Mouse (Mus musculus) intestine, embryonic 16.5 days (tissue): ENCODE results near the gene Spem1. TPM values are rescaled to one million over a fixed set of nuclear protein-coding genes. Genes with fewer than 3 reads are reported as not detected.

ENCODE experiments used
- ATAC-seq: fragments of 200-750 bp; cut with Nextera tagmentation; 2 replicates; pipeline ENCODE4 v1.8.0; 2017; ENCODE audit warnings: moderate TSS enrichment, moderate library complexity
- H3K27ac ChIP-seq: fragments of 300-500 bp; sonication (generic); 2 replicates; pipeline ENCODE4 v1.5.1; 2014; ENCODE audit warnings: mild to moderate bottlenecking, low read length
- H3K27me3 ChIP-seq: fragments of 300-500 bp; sonication (generic); replicated peaks from 2 replicates; pipeline ENCODE4 v1.6.1; 2014; ENCODE audit warnings: low read length, control low read depth, mixed read lengths; ENCODE audit not compliant: control insufficient read depth, insufficient read depth
- H3K36me3 ChIP-seq: fragments of 300-500 bp; sonication (generic); 2 replicates; pipeline ENCODE4 v1.6.1; 2014; ENCODE audit warnings: low read length, control low read depth; ENCODE audit not compliant: control insufficient read depth, insufficient read depth
- H3K4me1 ChIP-seq: fragments of 300-500 bp; sonication (generic); 2 replicates; pipeline ENCODE4 v1.6.1; 2014; ENCODE audit warnings: low read length, control low read depth, mixed read lengths; ENCODE audit not compliant: control insufficient read depth, insufficient read depth
- H3K4me2 ChIP-seq: fragments of 300-500 bp; sonication (generic); 2 replicates; pipeline ENCODE4 v1.6.1; 2014; ENCODE audit warnings: low read depth, low read length, control low read depth
- H3K4me3 ChIP-seq: fragments of 300-500 bp; sonication (generic); 2 replicates; pipeline ENCODE4 v1.5.1; 2014; ENCODE audit warnings: mild to moderate bottlenecking, low read length
- H3K9ac ChIP-seq: fragments of 300-500 bp; sonication (generic); 2 replicates; pipeline ENCODE4 v1.6.1; 2014; ENCODE audit warnings: low read depth, low read length
- H3K9me3 ChIP-seq: fragments of 300-500 bp; sonication (generic); 2 replicates; pipeline ENCODE4 v1.6.1; 2016; ENCODE audit warnings: low read length, control low read depth; ENCODE audit not compliant: control insufficient read depth
- WGBS: fragments of 180-500 bp; shearing (Covaris S2); extraction: QIAGEN DNeasy Blood & Tissue Kit; methylation state at CpG from one replicate; pipeline ENCODE4 v1.1.7; 2014; 5-methylcytosine and 5-hydroxymethylcytosine counted together
- polyA plus RNA-seq: library from polyadenylated mRNA; unstranded; fragments of >200 nt; fragmentation: Nextera tagmentation; extraction: Ambion mirVana; gene quantifications from 2 replicates; pipeline ENCODE4 v1.2.1, GENCODE M21; 2015

Spem1 gene
- polyA plus RNA-seq, 1 experiment from 2014 or later, result not detected

DNA sequence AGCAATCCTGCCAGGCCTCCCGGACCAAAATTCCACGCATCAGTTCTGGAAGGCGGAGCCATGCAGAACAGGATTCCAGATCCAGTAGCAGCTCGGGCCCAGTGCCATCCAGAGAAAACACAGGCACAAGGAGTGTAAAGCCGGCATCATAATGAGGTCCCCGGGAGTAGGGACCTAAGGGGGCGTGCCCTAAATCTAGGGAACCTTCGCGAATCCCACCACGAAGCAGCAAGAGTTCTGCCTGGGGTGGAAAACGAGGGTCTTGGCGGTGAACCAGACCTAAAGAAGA lies 17.4 kb downstream of the Spem1 start:
- Histone ChIP-seq H3K4me3 (peak overlapping the region; percentile 64), H3K27me3 (0 out of 2 replicates have a peak, but pooled peaks cover 5% of the 10 kb centered on the region), H3K4me1 (peaks cover 47% of the 10 kb centered on the region), H3K9ac (peak overlapping the region; percentile 82), H3K36me3 (no peaks in the 10 kb centered on the region), H3K4me2 (peak overlapping the region; percentile 98), H3K9me3 (no peaks in the 10 kb centered on the region), H3K27ac (peak overlapping the region; percentile 89)
- ATAC-seq, result no peak
- 12% methylated on average over 12 of the region's 12 CpGs for WGBS

DNA sequence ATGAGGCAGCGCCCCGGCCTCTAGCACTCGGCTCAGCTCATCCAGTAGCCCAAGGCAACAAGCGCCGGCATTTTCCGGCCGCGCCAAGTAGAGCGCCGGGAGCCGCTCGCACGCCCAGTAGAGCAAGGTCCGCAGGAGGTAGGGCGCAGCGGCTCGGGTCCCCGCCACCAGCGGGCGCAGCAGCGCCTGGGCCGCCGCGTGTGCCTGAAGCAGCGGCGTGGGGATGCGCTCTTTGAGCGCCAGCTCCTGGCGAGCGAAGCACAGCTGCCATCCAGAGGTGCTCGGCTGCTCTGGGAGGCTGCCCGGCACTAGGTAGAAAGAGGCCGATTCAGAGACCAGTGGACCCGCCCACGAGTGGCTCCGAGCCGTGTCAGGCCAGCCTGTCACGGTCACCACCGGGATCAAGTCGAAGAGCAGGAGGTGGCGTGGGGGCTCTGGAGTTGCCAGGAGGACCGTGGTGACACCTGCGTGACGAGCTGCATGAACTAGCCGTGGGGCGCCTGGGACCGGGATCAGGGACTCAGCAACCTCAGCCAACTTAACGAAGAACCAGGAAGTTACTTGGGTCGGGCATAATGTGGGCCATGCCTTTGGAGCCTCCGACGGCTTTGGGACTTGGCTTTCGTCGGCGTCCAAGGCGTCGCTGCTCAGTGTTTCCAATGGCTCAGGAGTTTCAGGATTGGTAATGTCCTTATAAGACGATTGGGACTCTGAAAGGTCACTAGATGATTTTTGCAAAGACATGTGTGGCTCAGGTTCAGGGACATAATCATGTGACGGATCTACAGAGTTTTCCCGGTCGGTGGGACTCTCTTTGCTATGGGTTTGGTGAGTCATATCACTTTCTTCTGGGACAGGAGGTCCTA lies 18.0 kb downstream of the Spem1 start:
- 2% methylated on average over 57 of the region's 60 CpGs for WGBS
- H3K9me3 ChIP-seq, result no peaks in the 10 kb centered on the region
- H3K27ac ChIP-seq, result peak overlapping the region; percentile 89
- H3K4me3 ChIP-seq, result peak overlapping the region; percentile 64
- H3K27me3 ChIP-seq, result 0 out of 2 replicates have a peak, but pooled peaks cover 5% of the 10 kb centered on the region
- peak overlapping the region; percentile 82 for H3K9ac ChIP-seq
- no peaks in the 10 kb centered on the region for H3K36me3 ChIP-seq
- H3K4me1 ChIP-seq, result peaks cover 52% of the 10 kb centered on the region
- ATAC-seq, result peak; percentile 84
- H3K4me2 ChIP-seq, result peak overlapping the region; percentile 98

DNA sequence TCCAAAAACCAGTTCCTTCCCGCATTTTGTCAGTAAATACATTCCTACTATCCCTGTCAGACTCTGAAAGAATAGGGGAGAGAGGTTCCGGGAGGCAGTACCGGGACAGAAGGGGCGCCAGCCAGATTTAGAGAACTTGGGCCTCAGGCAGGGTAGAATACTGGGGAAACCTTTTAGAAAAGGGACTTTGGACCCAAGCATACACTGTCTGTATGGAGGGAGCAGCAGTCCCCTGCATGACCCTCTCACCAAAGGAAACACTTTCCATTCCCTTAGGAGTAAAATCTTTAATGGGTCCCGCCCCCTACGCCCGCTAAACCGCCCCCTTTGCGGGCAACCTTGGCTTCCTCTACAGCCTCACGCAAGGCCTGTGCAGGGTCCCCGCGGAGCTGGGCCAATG lies 18.7 kb downstream of the Spem1 start:
- Histone ChIP-seq H3K4me3 (peak overlapping the region; percentile 64), H3K27ac (peak overlapping the region; percentile 89), H3K36me3 (no peaks in the 10 kb centered on the region), H3K9ac (peak overlapping the region; percentile 82), H3K4me1 (peaks cover 54% of the 10 kb centered on the region), H3K9me3 (no peaks in the 10 kb centered on the region), H3K27me3 (0 out of 2 replicates have a peak, but pooled peaks cover 5% of the 10 kb centered on the region), H3K4me2 (peak overlapping the region; percentile 98)
- ATAC-seq, result peak; percentile 54
- WGBS, result 2% methylated on average over 12 of the region's 12 CpGs

DNA sequence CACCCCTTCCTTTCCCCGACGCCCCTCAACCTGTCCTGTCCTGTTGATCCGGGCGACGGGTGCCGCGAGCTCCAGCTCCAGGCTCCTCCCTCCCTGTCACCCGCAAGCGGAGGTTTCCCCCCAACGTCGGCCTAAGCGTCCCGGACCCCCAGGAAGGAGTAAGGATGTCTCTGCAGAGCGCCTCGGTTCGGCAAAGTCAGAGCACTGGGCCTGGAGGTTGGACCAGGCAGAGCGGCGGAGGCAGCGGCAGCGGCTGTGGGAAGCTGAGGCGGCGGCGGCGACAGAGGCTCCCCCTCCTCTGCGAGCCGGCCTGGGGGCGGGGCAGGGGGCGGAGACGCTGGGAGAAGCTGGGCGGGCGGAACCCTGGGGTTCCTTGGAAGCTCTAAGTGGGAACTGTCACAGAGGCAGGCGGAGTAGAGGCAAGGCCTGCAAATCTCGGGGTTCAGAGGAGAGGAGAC lies 19.3 kb downstream of the Spem1 start:
- Histone ChIP-seq H3K4me2 (peak overlapping the region; percentile 98), H3K4me3 (peak overlapping the region; percentile 64), H3K27ac (peak overlapping the region; percentile 89), H3K36me3 (no peaks in the 10 kb centered on the region), H3K27me3 (0 out of 2 replicates have a peak, but pooled peaks cover 5% of the 10 kb centered on the region), H3K9ac (peak overlapping the region; percentile 82), H3K9me3 (no peaks in the 10 kb centered on the region), H3K4me1 (peaks cover 54% of the 10 kb centered on the region)
- ATAC-seq, result peak; percentile 57
- whole genome bisulfite sequencing, result under 1% methylated on average over 32 of the region's 33 CpGs

DNA sequence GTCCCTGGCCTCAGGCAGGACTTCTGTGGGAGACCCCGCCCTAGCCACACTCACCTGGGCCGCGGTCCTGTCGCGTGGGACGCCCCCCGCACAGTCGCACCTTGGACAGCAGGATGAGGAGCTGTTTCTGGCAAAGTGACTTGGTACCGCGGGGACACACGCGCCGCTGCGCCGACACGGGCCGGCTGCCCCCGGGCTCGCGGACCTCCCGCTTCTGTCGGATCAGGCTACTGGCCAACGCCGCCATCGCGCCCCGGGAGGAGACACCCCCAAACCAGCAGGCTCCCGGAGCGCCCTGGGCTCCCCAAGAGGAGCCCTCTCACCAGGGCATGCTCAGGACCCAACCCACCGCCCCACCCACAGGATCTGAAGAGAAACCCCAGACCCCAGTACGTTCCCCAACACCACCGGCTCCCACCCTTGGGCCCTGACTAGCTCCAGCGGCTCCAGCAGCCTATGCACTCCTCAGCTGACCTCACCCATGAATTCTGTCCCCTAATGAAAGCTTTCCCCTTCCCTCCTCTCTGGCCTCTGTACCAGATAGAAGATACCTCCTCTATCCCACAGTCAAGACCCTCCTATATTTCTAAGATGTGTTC lies 20.5 kb downstream of the Spem1 start, which contains the start of gene Fgf11:
TSS of gene Fgf11 (minus strand) at position 479 of the 599 bp plus-strand sequence.
- H3K4me3 ChIP-seq, result peak within 1 kb of the TSS; percentile 64
- H3K27me3 ChIP-seq, result 0 out of 2 replicates have a peak, but pooled peaks cover 5% of the 10 kb centered on the region
- peak within 1 kb of the TSS; percentile 98 for H3K4me2 ChIP-seq
- WGBS, result 2% methylated on average over 32 of the region's 33 CpGs
- H3K36me3 ChIP-seq, result no peaks in the 10 kb centered on the region
- ATAC-seq, result no peak
- H3K4me1 ChIP-seq, result peaks cover 54% of the 10 kb centered on the region
- peak within 1 kb of the TSS; percentile 89 for H3K27ac ChIP-seq
- peak within 1 kb of the TSS; percentile 82 for H3K9ac ChIP-seq
- H3K9me3 ChIP-seq, result no peaks in the 10 kb centered on the region

DNA sequence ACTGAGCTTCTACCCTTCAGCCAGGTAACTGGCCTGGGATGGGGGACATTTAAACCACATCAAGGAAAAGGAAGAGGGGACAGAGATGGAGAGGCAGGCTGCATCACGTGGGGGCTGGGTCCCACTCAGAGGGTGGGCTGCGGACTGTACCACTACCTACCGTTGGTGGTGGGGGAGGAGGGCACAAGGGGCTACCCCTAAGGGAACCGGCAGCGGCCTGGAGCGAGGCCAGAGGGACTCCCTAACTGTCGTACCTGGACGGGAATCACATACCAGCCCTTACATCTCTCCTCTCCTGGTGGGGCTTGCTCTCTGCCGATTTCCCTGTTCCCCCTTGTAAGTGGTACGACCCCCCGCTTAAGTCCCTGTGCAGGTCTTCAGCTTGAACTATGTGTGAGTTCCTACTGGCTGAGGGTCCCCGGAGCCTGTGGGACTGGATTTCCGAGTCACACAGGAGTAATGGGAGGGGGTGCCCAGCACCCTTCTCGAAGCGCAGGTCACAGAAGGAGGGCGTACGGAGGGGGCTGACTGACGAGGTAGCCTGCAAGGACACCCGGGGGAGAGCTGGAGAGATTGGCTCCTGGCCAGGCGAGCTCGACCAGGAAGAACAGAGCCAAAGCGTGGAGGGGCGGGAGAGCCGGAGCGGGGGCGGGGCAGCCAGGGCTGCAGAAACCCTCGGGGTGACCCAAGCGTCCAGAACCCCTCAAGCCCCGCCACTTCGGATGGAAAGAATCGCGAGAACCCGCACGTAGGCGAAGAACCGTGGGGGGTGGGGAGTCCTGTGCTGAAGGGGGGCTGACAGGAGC lies 21.4 kb downstream of the Spem1 start:
- Histone ChIP-seq H3K27ac (peak overlapping the region; percentile 63), H3K9me3 (no peaks in the 10 kb centered on the region), H3K4me1 (peaks cover 54% of the 10 kb centered on the region), H3K4me3 (peak overlapping the region; percentile 64), H3K36me3 (no peaks in the 10 kb centered on the region), H3K27me3 (0 out of 2 replicates have a peak, but pooled peaks cover 5% of the 10 kb centered on the region), H3K4me2 (peak overlapping the region; percentile 98), H3K9ac (peak overlapping the region; percentile 73)
- WGBS, result 2% methylated on average over 36 of the region's 36 CpGs
- ATAC-seq, result peak; percentile 6; the same call in 1 of the 2 replicates

DNA sequence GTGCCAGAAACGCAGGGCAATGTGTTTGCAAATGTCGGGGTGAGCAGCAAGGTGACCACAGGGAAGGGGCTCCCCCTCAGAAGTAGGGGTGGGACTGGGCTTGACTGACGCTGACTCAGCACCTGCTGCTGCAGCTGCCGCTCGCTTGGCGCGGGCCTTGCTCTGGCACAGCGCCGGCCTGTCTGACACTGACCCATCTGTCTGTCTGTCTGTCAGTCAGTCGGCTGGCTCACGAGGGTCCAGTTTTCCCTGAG lies 21.9 kb downstream of the Spem1 start:
- Histone ChIP-seq H3K4me1 (peaks cover 54% of the 10 kb centered on the region), H3K27me3 (0 out of 2 replicates have a peak, but pooled peaks cover 5% of the 10 kb centered on the region), H3K36me3 (no peaks in the 10 kb centered on the region), H3K9me3 (no peaks in the 10 kb centered on the region), H3K4me2 (peak overlapping the region; percentile 98), H3K4me3 (peak overlapping the region; percentile 64; the same call in 1 of the 2 replicates), H3K9ac (peak overlapping the region; percentile 73; the same call in 1 of the 2 replicates), H3K27ac (no peak overlapping the region)
- no peak for ATAC-seq
- 5% methylated on average over 11 of the region's 11 CpGs for WGBS

DNA sequence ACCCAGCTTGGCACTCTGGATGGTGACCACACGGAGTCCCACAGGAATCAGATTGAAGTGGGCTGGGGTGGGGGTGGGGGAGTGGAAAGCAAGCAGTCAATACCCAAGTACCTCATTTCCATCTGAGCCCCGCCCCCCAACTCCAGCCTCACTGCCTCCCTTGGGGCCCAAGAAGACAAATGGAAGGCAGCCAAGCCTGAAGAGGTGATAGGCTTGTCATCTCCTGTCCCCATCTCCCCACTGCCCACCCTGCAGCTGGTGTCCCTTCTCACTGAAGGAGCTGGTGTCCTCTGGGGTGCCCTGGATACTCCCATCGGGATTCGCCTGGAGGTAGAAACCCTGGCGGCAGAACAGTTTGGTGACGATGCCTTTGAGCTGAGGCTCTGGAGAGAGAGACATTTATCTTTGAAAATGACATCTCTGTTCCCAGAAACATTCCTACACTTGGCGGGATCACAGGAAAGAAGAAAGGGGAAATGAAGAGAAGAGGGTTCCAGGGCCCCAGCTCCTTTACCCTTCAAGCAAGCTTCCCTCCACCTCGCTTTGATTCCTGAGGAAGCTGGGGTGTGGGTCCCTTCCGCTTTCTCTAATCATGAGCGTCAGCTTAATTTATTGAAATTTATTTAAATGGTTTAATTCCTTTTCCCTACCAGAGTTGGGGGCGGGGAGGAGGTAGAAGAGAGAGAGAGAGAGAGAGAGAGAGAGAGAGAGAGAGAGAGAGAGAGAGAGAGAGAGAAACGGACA lies 22.4 kb downstream of the Spem1 start:
- Histone ChIP-seq H3K4me1 (peaks cover 53% of the 10 kb centered on the region), H3K4me3 (no peak overlapping the region)
- no peak for ATAC-seq

More for the DNA sequence above, 22.4 kb downstream of the Spem1 start:
- 0 out of 2 replicates have a peak, but pooled peaks cover 5% of the 10 kb centered on the region for H3K27me3 ChIP-seq
- H3K36me3 ChIP-seq, result no peaks in the 10 kb centered on the region
- WGBS, result 43% methylated on average over 12 of the region's 12 CpGs
- H3K9me3 ChIP-seq, result no peaks in the 10 kb centered on the region
- H3K27ac ChIP-seq, result no peak overlapping the region
- 0 out of 2 replicates have a peak overlapping the region, but pooled peaks have one; percentile 73 for H3K9ac ChIP-seq
- peak overlapping the region; percentile 98 for H3K4me2 ChIP-seq
